Mouse (Mus musculus) neural tube, embryonic 14.5 days (tissue): Measurements from ENCODE around the gene Brd2. TPM values are rescaled to one million over a fixed set of nuclear protein-coding genes. Genes with fewer than 3 reads are reported as not detected.

Experiments used
- ATAC-seq: fragments of 200-750 bp; cut with Nextera tagmentation; 2 replicates; pipeline ENCODE4 v1.8.0; 2017; ENCODE audit warnings: low read depth, mild to moderate bottlenecking, moderate TSS enrichment, moderate library complexity
- H3K27ac ChIP-seq: fragments of 300-500 bp; sonication (generic); 2 replicates; pipeline ENCODE4 v1.5.1; 2014; ENCODE audit warnings: low read depth, mild to moderate bottlenecking, control low read depth, low read length, moderate library complexity, mixed read lengths
- H3K27me3 ChIP-seq: fragments of 300-500 bp; sonication (generic); 2 replicates; pipeline ENCODE4 v1.6.1; 2014; ENCODE audit warnings: low read length; ENCODE audit not compliant: control insufficient read depth, insufficient read depth
- H3K36me3 ChIP-seq: fragments of 300-500 bp; sonication (generic); 2 replicates; pipeline ENCODE4 v1.6.1; 2014; ENCODE audit warnings: low read length, mixed read lengths; ENCODE audit not compliant: control insufficient read depth, insufficient read depth
- H3K4me1 ChIP-seq: fragments of 300-500 bp; sonication (generic); 2 replicates; pipeline ENCODE4 v1.6.1; 2014; ENCODE audit warnings: low read length; ENCODE audit not compliant: control insufficient read depth, insufficient read depth
- H3K4me2 ChIP-seq: fragments of 300-500 bp; sonication (generic); 2 replicates; pipeline ENCODE4 v1.6.1; 2014; ENCODE audit warnings: mild to moderate bottlenecking, low read depth, low read length, control low read depth
- H3K4me3 ChIP-seq: fragments of 300-500 bp; sonication (generic); 2 replicates; pipeline ENCODE4 v1.5.1; 2014; ENCODE audit warnings: low read depth, low read length, control low read depth, mixed read lengths
- H3K9ac ChIP-seq: fragments of 300-500 bp; sonication (generic); replicated peaks from 2 replicates; pipeline ENCODE4 v1.6.1; 2014; ENCODE audit warnings: low read depth, mild to moderate bottlenecking, control low read depth, low read length, mixed read lengths
- H3K9me3 ChIP-seq: fragments of 300-500 bp; sonication (generic); 2 replicates; pipeline ENCODE4 v1.6.1; 2016; ENCODE audit warnings: low read length; ENCODE audit not compliant: control insufficient read depth
- WGBS: fragments of 180-500 bp; shearing (Covaris S2); extraction: QIAGEN DNeasy Blood & Tissue Kit; methylation state at CpG from one replicate; pipeline ENCODE4 v1.1.7; 2014; 5-methylcytosine and 5-hydroxymethylcytosine counted together
- polyA plus RNA-seq: library from polyadenylated mRNA; unstranded; fragments of >200 nt; fragmentation: Nextera tagmentation; extraction: Ambion mirVana; gene quantifications from 2 replicates; pipeline ENCODE4 v1.2.1, GENCODE M21; 2014

The Brd2 gene
- polyA plus RNA-seq, 1 experiment from 2014 or later, result 160 TPM

DNA sequence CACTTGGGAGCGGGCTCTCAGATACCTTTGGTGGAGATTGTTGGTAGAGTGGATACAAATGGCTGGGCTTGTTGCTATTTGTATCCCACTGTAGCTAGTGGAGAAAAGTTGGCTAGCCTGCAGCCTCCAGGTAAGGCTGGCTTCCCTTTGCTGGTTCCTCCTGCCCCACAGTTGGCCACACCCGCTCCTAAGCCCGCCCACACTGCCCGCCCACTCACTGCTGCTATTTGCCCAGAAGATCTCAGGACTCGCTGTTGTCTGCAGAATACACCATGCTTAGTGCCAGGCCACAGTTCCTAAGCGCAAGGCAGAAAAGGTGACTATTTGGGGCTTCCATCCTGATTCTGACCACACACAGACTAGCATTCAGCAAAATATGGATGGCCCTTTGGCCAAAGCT lies 5.0 kb upstream of the Brd2 start:
- no peak overlapping the region for H3K9ac ChIP-seq
- no peak overlapping the region for H3K4me3 ChIP-seq
- H3K27ac ChIP-seq, result no peak overlapping the region
- no peak overlapping the region for H3K4me2 ChIP-seq
- no peaks in the 10 kb centered on the region for H3K36me3 ChIP-seq
- no peaks in the 10 kb centered on the region for H3K27me3 ChIP-seq
- no peaks in the 10 kb centered on the region for H3K9me3 ChIP-seq
- WGBS, result 27% methylated on average over 6 of the region's 6 CpGs
- H3K4me1 ChIP-seq, result peaks cover 16% of the 10 kb centered on the region; the same call in 1 of the 2 replicates
- no peak for ATAC-seq

DNA sequence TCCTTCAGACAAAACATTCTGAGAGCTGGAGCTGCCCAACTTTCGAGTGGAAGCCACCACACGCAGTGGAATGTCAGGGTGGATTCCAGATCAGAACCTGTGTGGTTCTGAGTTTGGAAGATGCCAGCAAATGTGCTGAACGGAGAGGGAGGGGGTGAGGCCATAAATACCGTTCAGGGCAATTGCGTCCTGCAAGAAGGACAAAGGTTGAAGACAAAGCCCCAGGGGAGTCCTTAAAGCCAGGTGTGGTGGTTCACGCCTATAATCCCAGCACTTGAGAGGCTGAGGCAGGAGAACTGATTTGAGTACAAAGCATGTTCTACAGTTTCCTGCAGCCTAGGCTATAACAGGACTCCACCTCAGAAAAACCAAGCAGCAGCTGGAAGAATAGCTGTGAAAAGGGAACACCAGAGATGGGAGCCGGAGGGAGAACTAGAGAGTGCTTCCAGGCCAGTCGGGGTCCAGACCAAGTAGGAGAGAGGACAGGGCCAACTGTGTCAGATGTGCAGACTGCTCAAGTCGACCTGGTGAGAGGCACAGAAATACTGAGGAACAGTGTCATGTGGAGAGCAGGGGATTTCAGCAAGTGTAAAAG lies 4.5 kb upstream of the Brd2 start:
- Histone ChIP-seq H3K9ac (no peak overlapping the region), H3K36me3 (no peaks in the 10 kb centered on the region), H3K27me3 (no peaks in the 10 kb centered on the region), H3K4me3 (no peak overlapping the region), H3K4me2 (no peak overlapping the region), H3K27ac (no peak overlapping the region), H3K9me3 (no peaks in the 10 kb centered on the region), H3K4me1 (peaks cover 16% of the 10 kb centered on the region; the same call in 1 of the 2 replicates)
- WGBS, result 39% methylated on average over 9 of the region's 9 CpGs
- no peak for ATAC-seq

DNA sequence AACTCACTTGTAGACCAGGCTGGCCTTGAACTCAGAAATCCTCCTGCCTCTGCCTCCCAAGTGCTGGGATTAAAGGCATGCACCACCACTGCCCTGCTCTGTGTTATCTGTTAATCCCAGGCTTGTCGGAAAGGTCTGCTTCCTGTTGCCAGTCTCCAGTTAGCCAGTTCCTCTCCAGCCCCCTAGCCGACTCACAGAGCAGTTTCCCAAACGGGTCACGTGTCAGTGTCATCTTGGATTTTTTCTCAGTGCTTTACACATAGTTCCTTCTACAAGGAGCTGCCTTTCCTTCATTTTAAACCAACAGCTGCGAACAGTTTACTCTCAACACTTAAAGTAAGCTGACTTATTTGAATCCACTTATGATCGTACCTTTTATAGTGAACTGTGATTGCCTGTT lies 2.2 kb upstream of the Brd2 start:
- Histone ChIP-seq H3K4me1 (peaks cover 16% of the 10 kb centered on the region; the same call in 1 of the 2 replicates), H3K4me2 (no peak overlapping the region), H3K9ac (no peak overlapping the region), H3K9me3 (no peaks in the 10 kb centered on the region), H3K27ac (no peak overlapping the region), H3K27me3 (no peaks in the 10 kb centered on the region), H3K36me3 (no peaks in the 10 kb centered on the region), H3K4me3 (no peak overlapping the region)
- 90% methylated on average over 6 of the region's 6 CpGs for whole genome bisulfite sequencing
- ATAC-seq, result no peak

DNA sequence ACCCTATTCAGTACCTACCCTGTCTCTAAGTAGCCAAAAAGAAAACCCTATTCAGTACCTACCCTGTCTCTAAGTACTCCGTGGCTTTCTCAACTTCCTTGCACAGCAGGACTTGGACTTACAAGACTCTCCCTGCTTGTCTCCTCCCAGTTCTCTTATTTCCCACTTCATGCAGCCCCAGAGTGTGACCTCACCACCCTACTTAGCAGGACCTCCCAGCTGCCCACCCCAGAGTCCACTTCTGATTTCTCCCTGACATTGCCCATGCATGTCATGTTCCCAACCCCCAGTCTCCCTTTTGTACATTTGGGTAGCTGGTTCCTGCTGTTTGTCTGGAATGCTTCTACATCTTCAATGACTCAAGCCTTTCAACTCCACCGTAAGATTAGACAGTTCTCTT lies 1.1 kb upstream of the Brd2 start:
- ATAC-seq, result no peak
- WGBS, result 6% methylated on average over 2 of the region's 2 CpGs
- peak overlapping the region; percentile 100; the same call in 1 of the 2 replicates for H3K27ac ChIP-seq
- no peaks in the 10 kb centered on the region for H3K9me3 ChIP-seq
- H3K4me3 ChIP-seq, result peak overlapping the region; percentile 97
- peak overlapping the region; percentile 98; the same call in 1 of the 2 replicates for H3K9ac ChIP-seq
- peaks cover 12% of the 10 kb centered on the region; the same call in 1 of the 2 replicates for H3K4me1 ChIP-seq
- H3K36me3 ChIP-seq, result peaks cover 5% of the 10 kb centered on the region
- peak overlapping the region; percentile 99 for H3K4me2 ChIP-seq
- no peaks in the 10 kb centered on the region for H3K27me3 ChIP-seq

DNA sequence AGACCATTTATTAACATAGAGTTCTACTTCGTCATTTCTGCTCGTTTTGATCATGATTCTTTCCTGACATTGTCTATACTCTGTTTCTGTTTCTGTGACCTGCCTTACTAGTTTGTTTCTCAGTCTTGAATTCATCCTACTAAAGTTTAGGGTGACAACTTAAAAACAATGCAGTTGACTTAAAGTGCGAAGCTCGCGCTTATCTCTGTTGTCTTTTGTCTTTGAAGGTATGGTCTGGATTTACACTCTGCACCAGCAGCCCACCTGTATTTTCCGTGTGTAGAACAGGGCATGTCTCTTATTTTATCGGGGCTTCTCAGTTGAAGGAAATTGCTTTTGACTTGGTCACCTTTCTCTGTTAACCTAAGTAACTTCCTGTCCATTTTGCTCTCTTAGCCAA lies 677 bp upstream of the Brd2 start:
- Histone ChIP-seq H3K9ac (peak overlapping the region; percentile 98), H3K4me1 (peaks cover 12% of the 10 kb centered on the region; the same call in 1 of the 2 replicates), H3K27ac (peak overlapping the region; percentile 100), H3K4me2 (peak overlapping the region; percentile 99), H3K27me3 (no peaks in the 10 kb centered on the region), H3K36me3 (peaks cover 9% of the 10 kb centered on the region), H3K4me3 (peak overlapping the region; percentile 97), H3K9me3 (no peaks in the 10 kb centered on the region)
- WGBS, result 3% methylated on average over 7 of the region's 7 CpGs
- ATAC-seq, result no peak

DNA sequence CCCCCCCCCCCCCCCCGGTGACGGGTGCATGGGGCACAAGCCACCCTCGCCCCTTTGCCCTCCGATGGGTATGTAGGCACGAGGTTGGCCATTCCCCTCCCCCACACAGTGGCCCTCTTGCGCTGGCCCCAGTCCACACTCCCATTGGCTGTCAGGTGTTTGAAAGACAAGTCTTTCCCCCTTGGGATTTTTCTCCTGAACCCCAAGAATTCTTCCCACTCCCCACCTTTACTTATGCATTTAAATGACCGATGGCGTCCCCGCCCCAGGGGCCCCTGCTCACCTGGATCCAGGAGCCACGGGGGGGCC lies 601 bp downstream of the Brd2 start:
- Histone ChIP-seq H3K4me3 (peak overlapping the region; percentile 97), H3K27me3 (no peaks in the 10 kb centered on the region), H3K9me3 (no peaks in the 10 kb centered on the region), H3K27ac (peak overlapping the region; percentile 100), H3K4me1 (peaks cover 18% of the 10 kb centered on the region), H3K36me3 (peaks cover 16% of the 10 kb centered on the region), H3K9ac (peak overlapping the region; percentile 98), H3K4me2 (peak overlapping the region; percentile 99)
- peak; percentile 9; the same call in 1 of the 2 replicates for ATAC-seq
- 3% methylated on average over 7 of the region's 10 CpGs for WGBS

DNA sequence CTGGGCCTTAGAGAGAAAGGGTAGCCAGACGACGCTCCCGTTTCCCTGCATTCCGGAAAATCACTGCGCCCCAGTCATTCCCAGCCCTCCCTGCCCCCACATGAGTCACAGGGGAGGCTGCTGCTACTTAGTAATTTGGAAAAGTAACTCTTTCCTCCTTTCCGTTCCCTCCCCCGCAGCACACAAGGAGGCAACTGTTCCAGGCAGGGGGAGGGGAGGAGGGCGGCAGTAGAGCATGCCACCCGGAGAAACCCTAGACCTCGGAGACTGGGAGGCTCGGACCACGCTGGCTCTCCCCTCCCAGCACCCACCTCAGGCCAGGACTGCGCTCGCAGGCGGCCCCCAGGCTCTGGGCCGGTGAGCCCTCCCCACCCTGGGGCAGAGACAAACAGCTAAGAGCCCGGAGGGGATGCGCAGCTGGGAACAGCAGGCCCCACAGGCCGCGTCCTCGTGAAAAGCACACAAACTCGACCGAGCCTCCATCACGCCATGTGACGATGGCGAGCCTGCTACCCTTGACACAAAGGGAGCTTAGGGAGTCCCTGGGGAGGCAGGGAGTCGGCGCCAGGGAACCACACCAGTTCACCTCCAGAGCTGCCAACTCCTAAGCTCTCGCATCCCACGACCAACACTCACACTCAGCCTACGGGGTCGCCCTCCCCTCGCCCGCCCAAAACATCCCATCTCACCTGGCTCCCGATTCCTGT lies 1.1 kb downstream of the Brd2 start:
- under 1% methylated on average over 32 of the region's 35 CpGs for WGBS
- no peaks in the 10 kb centered on the region for H3K9me3 ChIP-seq
- H3K27ac ChIP-seq, result peak overlapping the region; percentile 100

DNA sequence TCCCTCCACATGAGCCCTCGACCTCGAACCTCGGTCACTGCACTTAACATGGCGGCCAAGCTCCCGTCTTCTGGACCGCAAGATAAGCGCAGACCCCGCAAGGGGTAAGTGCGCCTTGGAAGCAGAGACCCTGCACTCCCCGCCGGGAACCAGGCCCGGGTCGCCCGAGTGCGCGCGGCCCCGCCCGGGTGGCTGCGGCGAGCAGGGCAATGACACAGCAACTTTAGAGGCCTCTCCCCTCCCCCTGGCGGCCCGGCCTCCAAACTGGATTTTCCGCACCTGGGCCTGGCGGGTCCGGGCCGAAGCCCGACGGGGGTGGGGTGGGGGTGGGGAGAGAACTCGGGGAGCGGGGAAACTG lies 1.6 kb downstream of the Brd2 start:
- WGBS, result under 1% methylated on average over 31 of the region's 31 CpGs
- ATAC-seq, result peak; percentile 0; the same call in 1 of the 2 replicates
- H3K9ac ChIP-seq, result peak overlapping the region; percentile 98

More for the DNA sequence above, 1.1 kb downstream of the Brd2 start:
- H3K27me3 ChIP-seq, result no peaks in the 10 kb centered on the region
- H3K36me3 ChIP-seq, result peaks cover 21% of the 10 kb centered on the region
- H3K4me1 ChIP-seq, result peaks cover 23% of the 10 kb centered on the region
- ATAC-seq, result peak; percentile 16; the same call in 1 of the 2 replicates
- H3K4me3 ChIP-seq, result peak overlapping the region; percentile 97
- peak overlapping the region; percentile 99 for H3K4me2 ChIP-seq
- H3K9ac ChIP-seq, result peak overlapping the region; percentile 98

DNA sequence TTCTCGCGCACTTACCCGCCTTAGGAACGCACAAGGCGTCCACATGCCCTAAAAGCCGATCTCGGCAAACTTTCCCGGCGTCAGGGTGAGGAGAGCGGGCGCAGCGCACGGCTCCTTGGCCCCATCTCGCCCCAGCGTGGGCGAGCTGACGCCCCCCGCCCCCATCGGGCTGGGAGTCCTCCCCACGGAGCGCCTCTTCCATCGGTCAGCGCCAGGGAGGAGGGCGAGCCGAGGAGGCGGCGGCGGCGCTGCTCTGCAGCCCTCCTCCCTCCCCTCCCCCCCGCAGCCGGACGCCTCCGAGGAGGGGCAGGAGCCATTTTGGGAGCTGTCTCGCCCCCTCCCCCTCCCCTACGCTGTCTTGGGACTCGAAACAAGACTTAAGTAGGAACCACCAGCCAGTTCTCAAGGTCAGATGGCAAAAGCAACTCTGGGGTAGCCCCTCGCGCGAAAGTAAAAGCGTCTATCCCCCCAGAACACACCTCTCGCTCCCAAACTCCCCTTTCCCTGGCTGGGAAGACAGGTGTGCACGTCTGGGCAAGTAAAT lies 2.2 kb downstream of the Brd2 start:
- no peak for ATAC-seq
- peak overlapping the region; percentile 97 for H3K4me3 ChIP-seq
- H3K4me1 ChIP-seq, result peaks cover 24% of the 10 kb centered on the region
- no peaks in the 10 kb centered on the region for H3K9me3 ChIP-seq
- H3K9ac ChIP-seq, result peak overlapping the region; percentile 98
- H3K4me2 ChIP-seq, result peak overlapping the region; percentile 99
- no peaks in the 10 kb centered on the region for H3K27me3 ChIP-seq
- peaks cover 29% of the 10 kb centered on the region for H3K36me3 ChIP-seq
- H3K27ac ChIP-seq, result peak overlapping the region; percentile 100
- 3% methylated on average over 39 of the region's 42 CpGs for WGBS

More for the DNA sequence above, 1.6 kb downstream of the Brd2 start:
- peak overlapping the region; percentile 97 for H3K4me3 ChIP-seq
- H3K27ac ChIP-seq, result peak overlapping the region; percentile 100
- H3K4me1 ChIP-seq, result peaks cover 24% of the 10 kb centered on the region
- peak overlapping the region; percentile 99 for H3K4me2 ChIP-seq
- no peaks in the 10 kb centered on the region for H3K27me3 ChIP-seq
- peaks cover 23% of the 10 kb centered on the region for H3K36me3 ChIP-seq
- no peaks in the 10 kb centered on the region for H3K9me3 ChIP-seq
